Mouse (Mus musculus): ENCODE results near the gene Clec4f. TPM values are rescaled to one million over a fixed set of nuclear protein-coding genes. Genes with fewer than 3 reads are reported as not detected.
"Not testable (repeated sequence)": the region's sequence is repeated elsewhere in the genome, so short reads cannot be mapped to it uniquely, and the experiment has no call there.

The Clec4f gene
- total RNA-seq (2021): not detected

- DNase-seq: no peak
Measured at GRCm38 (mm10) chr6:83656087-83656486, at the start of gene Clec4f. Clec4f (minus strand) TSS chr6:83656187.

- no peak for DNase-seq
Measured at GRCm38 (mm10) chr6:83704701-83705100, 48.7 kb upstream of the Clec4f start.

- DNase-seq: no peak
Measured at GRCm38 (mm10) chr6:83704294-83704693, 48.3 kb upstream of the Clec4f start.

GRCm38 (mm10) chr6:83703722-83704078, 47.7 kb upstream of the Clec4f start:
- no peak for DNase-seq

GRCm38 (mm10) chr6:83703000-83703721, 47.2 kb upstream of the Clec4f start:
- no peak for DNase-seq

GRCm38 (mm10) chr6:83702146-83702999, 46.4 kb upstream of the Clec4f start:
- no peak for DNase-seq

- DNase-seq: no peak
Measured at GRCm38 (mm10) chr6:83701001-83701400, 45.0 kb upstream of the Clec4f start.

- DNase-seq: no peak
Measured at GRCm38 (mm10) chr6:83699971-83700370, 44.0 kb upstream of the Clec4f start.

GRCm38 (mm10) chr6:83697932-83698331, 41.9 kb upstream of the Clec4f start:
- no peak for DNase-seq

GRCm38 (mm10) chr6:83696684-83697083, 40.7 kb upstream of the Clec4f start:
- no peak for DNase-seq

- DNase-seq: no peak
Measured at GRCm38 (mm10) chr6:83695731-83696130, 39.7 kb upstream of the Clec4f start.

- no peak for DNase-seq
Measured at GRCm38 (mm10) chr6:83693835-83694234, 37.8 kb upstream of the Clec4f start.

GRCm38 (mm10) chr6:83692962-83693361, 37.0 kb upstream of the Clec4f start:
- no peak for DNase-seq

- DNase-seq: no peak
Measured at GRCm38 (mm10) chr6:83690936-83691335, 34.9 kb upstream of the Clec4f start.

- DNase-seq: no peak
Measured at GRCm38 (mm10) chr6:83690277-83690676, 34.3 kb upstream of the Clec4f start.

GRCm38 (mm10) chr6:83689374-83689773, 33.4 kb upstream of the Clec4f start:
- DNase-seq: no peak

- no peak for DNase-seq
Measured at GRCm38 (mm10) chr6:83677757-83678156, 21.8 kb upstream of the Clec4f start, which contains the start of gene Cd207. Cd207 (minus strand) TSS chr6:83677857.

GRCm38 (mm10) chr6:83673395-83673794, 17.4 kb upstream of the Clec4f start:
- DNase-seq: peak; percentile 66 to 68

- DNase-seq: peak in 1 of 2 experiments; percentile 4
Measured at GRCm38 (mm10) chr6:83665009-83665408, 9.0 kb upstream of the Clec4f start.

GRCm38 (mm10) chr6:83660821-83661220, 4.8 kb upstream of the Clec4f start:
- DNase-seq: no peak

- no peak for DNase-seq
Measured at GRCm38 (mm10) chr6:83646715-83647114, 9.3 kb downstream of the Clec4f start.

GRCm38 (mm10) chr6:83635329-83635728, 20.7 kb downstream of the Clec4f start:
- DNase-seq: no peak

- DNase-seq: not testable (repeated sequence)
Measured at GRCm38 (mm10) chr6:83634631-83635030, 21.4 kb downstream of the Clec4f start.

- not testable (repeated sequence) for DNase-seq
Measured at GRCm38 (mm10) chr6:83634106-83634505, 21.9 kb downstream of the Clec4f start.
